Mouse (Mus musculus): ENCODE data around the gene Ptprm. TPM values are rescaled to one million over a fixed set of nuclear protein-coding genes. Genes with fewer than 3 reads are reported as not detected.

Ptprm gene
- polyA plus RNA-seq, 1 experiment from 2014 or later = 19.9 TPM

GRCm38 (mm10) chr17:67188514-67188913 lies 165.7 kb downstream of the Ptprm start:
- Histone ChIP-seq H3K36me3 (ENCODE audit: control insufficient read depth, insufficient read depth, low read length) (no peaks in the 10 kb centered on the region), H3K4me3 (ENCODE audit: low read length) (no peak overlapping the region), H3K4me2 (ENCODE audit: low read length) (no peak overlapping the region), H3K27ac (ENCODE audit: low read depth, low read length) (no peak overlapping the region), H3K9me3 (ENCODE audit: control insufficient read depth, low read length) (no peaks in the 10 kb centered on the region), H3K4me1 (ENCODE audit: control insufficient read depth, insufficient read depth, low read depth, low read length) (no peaks in the 10 kb centered on the region), H3K9ac (ENCODE audit: low read depth, low read length) (no peak overlapping the region), H3K27me3 (replicated peaks; ENCODE audit: control insufficient read depth, insufficient read depth, low read length) (no peaks in the 10 kb centered on the region)
- WGBS = 92% methylated on average over 2 of the region's 2 CpGs
- no peak for ATAC-seq

GRCm38 (mm10) chr17:67186879-67187278 lies 167.4 kb downstream of the Ptprm start:
- Histone ChIP-seq H3K4me2 (ENCODE audit: low read length) (no peak overlapping the region), H3K9me3 (ENCODE audit: control insufficient read depth, low read length) (no peaks in the 10 kb centered on the region), H3K27me3 (replicated peaks; ENCODE audit: control insufficient read depth, insufficient read depth, low read length) (no peaks in the 10 kb centered on the region), H3K27ac (ENCODE audit: low read depth, low read length) (no peak overlapping the region), H3K36me3 (ENCODE audit: control insufficient read depth, insufficient read depth, low read length) (no peaks in the 10 kb centered on the region), H3K4me3 (ENCODE audit: low read length) (no peak overlapping the region), H3K9ac (ENCODE audit: low read depth, low read length) (no peak overlapping the region), H3K4me1 (ENCODE audit: control insufficient read depth, insufficient read depth, low read depth, low read length) (no peaks in the 10 kb centered on the region)
- 68% methylated on average over 6 of the region's 6 CpGs for WGBS
- ATAC-seq = no peak

GRCm38 (mm10) chr17:67185942-67186341 lies 168.3 kb downstream of the Ptprm start:
- WGBS = 95% methylated on average over 6 of the region's 6 CpGs
- Histone ChIP-seq H3K9ac (ENCODE audit: low read depth, low read length) (no peak overlapping the region), H3K27me3 (replicated peaks; ENCODE audit: control insufficient read depth, insufficient read depth, low read length) (no peaks in the 10 kb centered on the region), H3K4me1 (ENCODE audit: control insufficient read depth, insufficient read depth, low read depth, low read length) (no peaks in the 10 kb centered on the region), H3K27ac (ENCODE audit: low read depth, low read length) (no peak overlapping the region), H3K4me2 (ENCODE audit: low read length) (no peak overlapping the region), H3K4me3 (ENCODE audit: low read length) (no peak overlapping the region), H3K36me3 (ENCODE audit: control insufficient read depth, insufficient read depth, low read length) (no peaks in the 10 kb centered on the region), H3K9me3 (ENCODE audit: control insufficient read depth, low read length) (no peaks in the 10 kb centered on the region)
- no peak for ATAC-seq

- Histone ChIP-seq H3K9me3 (ENCODE audit: control insufficient read depth, low read length) (no peaks in the 10 kb centered on the region), H3K4me1 (ENCODE audit: control insufficient read depth, insufficient read depth, low read depth, low read length) (no peaks in the 10 kb centered on the region), H3K27me3 (replicated peaks; ENCODE audit: control insufficient read depth, insufficient read depth, low read length) (no peaks in the 10 kb centered on the region), H3K27ac (ENCODE audit: low read depth, low read length) (no peak overlapping the region), H3K4me2 (ENCODE audit: low read length) (no peak overlapping the region), H3K4me3 (ENCODE audit: low read length) (no peak overlapping the region), H3K36me3 (ENCODE audit: control insufficient read depth, insufficient read depth, low read length) (no peaks in the 10 kb centered on the region), H3K9ac (ENCODE audit: low read depth, low read length) (no peak overlapping the region)
- ATAC-seq = no peak
- WGBS = 88% methylated on average over 1 of the region's 1 CpGs
Measured at GRCm38 (mm10) chr17:67179446-67179845, 174.8 kb downstream of the Ptprm start.

GRCm38 (mm10) chr17:67178686-67179265 lies 175.5 kb downstream of the Ptprm start:
- no peaks in the 10 kb centered on the region for H3K36me3 ChIP-seq (ENCODE audit: control insufficient read depth, insufficient read depth, low read length)
- H3K9me3 ChIP-seq (ENCODE audit: control insufficient read depth, low read length) = no peaks in the 10 kb centered on the region
- no peak overlapping the region for H3K27ac ChIP-seq (ENCODE audit: low read depth, low read length)
- H3K9ac ChIP-seq (ENCODE audit: low read depth, low read length) = no peak overlapping the region
- H3K4me3 ChIP-seq (ENCODE audit: low read length) = no peak overlapping the region
- H3K4me2 ChIP-seq (ENCODE audit: low read length) = no peak overlapping the region
- ATAC-seq = no peak
- 79% methylated on average over 5 of the region's 5 CpGs for WGBS
- H3K4me1 ChIP-seq (ENCODE audit: control insufficient read depth, insufficient read depth, low read depth, low read length) = no peaks in the 10 kb centered on the region
- H3K27me3 ChIP-seq (replicated peaks; ENCODE audit: control insufficient read depth, insufficient read depth, low read length) = no peaks in the 10 kb centered on the region

GRCm38 (mm10) chr17:67175836-67176235 lies 178.4 kb downstream of the Ptprm start:
- 52% methylated on average over 2 of the region's 2 CpGs for WGBS
- Histone ChIP-seq H3K4me2 (ENCODE audit: low read length) (no peak overlapping the region), H3K9ac (ENCODE audit: low read depth, low read length) (no peak overlapping the region), H3K4me3 (ENCODE audit: low read length) (no peak overlapping the region), H3K4me1 (ENCODE audit: control insufficient read depth, insufficient read depth, low read depth, low read length) (no peaks in the 10 kb centered on the region), H3K9me3 (ENCODE audit: control insufficient read depth, low read length) (no peaks in the 10 kb centered on the region), H3K27me3 (replicated peaks; ENCODE audit: control insufficient read depth, insufficient read depth, low read length) (no peaks in the 10 kb centered on the region), H3K27ac (ENCODE audit: low read depth, low read length) (no peak overlapping the region), H3K36me3 (ENCODE audit: control insufficient read depth, insufficient read depth, low read length) (no peaks in the 10 kb centered on the region)
- ATAC-seq = peak; percentile 24; the same call in 1 of the 2 replicates

GRCm38 (mm10) chr17:67171353-67171752 lies 182.9 kb downstream of the Ptprm start:
- Histone ChIP-seq H3K27me3 (replicated peaks; ENCODE audit: control insufficient read depth, insufficient read depth, low read length) (no peaks in the 10 kb centered on the region), H3K4me2 (ENCODE audit: low read length) (no peak overlapping the region), H3K27ac (ENCODE audit: low read depth, low read length) (no peak overlapping the region), H3K4me1 (ENCODE audit: control insufficient read depth, insufficient read depth, low read depth, low read length) (no peaks in the 10 kb centered on the region), H3K36me3 (ENCODE audit: control insufficient read depth, insufficient read depth, low read length) (no peaks in the 10 kb centered on the region), H3K9ac (ENCODE audit: low read depth, low read length) (no peak overlapping the region), H3K9me3 (ENCODE audit: control insufficient read depth, low read length) (no peaks in the 10 kb centered on the region), H3K4me3 (ENCODE audit: low read length) (no peak overlapping the region)
- no peak for ATAC-seq
- 86% methylated on average over 2 of the region's 2 CpGs for WGBS

- Histone ChIP-seq H3K36me3 (ENCODE audit: control insufficient read depth, insufficient read depth, low read length) (no peaks in the 10 kb centered on the region), H3K4me1 (ENCODE audit: control insufficient read depth, insufficient read depth, low read depth, low read length) (no peaks in the 10 kb centered on the region), H3K27ac (ENCODE audit: low read depth, low read length) (no peak overlapping the region), H3K4me3 (ENCODE audit: low read length) (no peak overlapping the region), H3K27me3 (replicated peaks; ENCODE audit: control insufficient read depth, insufficient read depth, low read length) (no peaks in the 10 kb centered on the region), H3K9me3 (ENCODE audit: control insufficient read depth, low read length) (no peaks in the 10 kb centered on the region), H3K4me2 (ENCODE audit: low read length) (no peak overlapping the region), H3K9ac (ENCODE audit: low read depth, low read length) (no peak overlapping the region)
- no peak for ATAC-seq
- WGBS = 65% methylated on average over 7 of the region's 7 CpGs
Measured at GRCm38 (mm10) chr17:67170696-67171095, 183.6 kb downstream of the Ptprm start.

GRCm38 (mm10) chr17:67165876-67166275 lies 188.4 kb downstream of the Ptprm start:
- no peaks in the 10 kb centered on the region for H3K27me3 ChIP-seq (replicated peaks; ENCODE audit: control insufficient read depth, insufficient read depth, low read length)
- H3K36me3 ChIP-seq (ENCODE audit: control insufficient read depth, insufficient read depth, low read length) = no peaks in the 10 kb centered on the region
- H3K4me1 ChIP-seq (ENCODE audit: control insufficient read depth, insufficient read depth, low read depth, low read length) = no peaks in the 10 kb centered on the region
- no peak for ATAC-seq
- no peak overlapping the region for H3K4me2 ChIP-seq (ENCODE audit: low read length)
- H3K4me3 ChIP-seq (ENCODE audit: low read length) = no peak overlapping the region
- H3K27ac ChIP-seq (ENCODE audit: low read depth, low read length) = no peak overlapping the region
- H3K9me3 ChIP-seq (ENCODE audit: control insufficient read depth, low read length) = no peaks in the 10 kb centered on the region
- no peak overlapping the region for H3K9ac ChIP-seq (ENCODE audit: low read depth, low read length)
- 82% methylated on average over 2 of the region's 2 CpGs for WGBS

- H3K27me3 ChIP-seq (replicated peaks; ENCODE audit: control insufficient read depth, insufficient read depth, low read length) = no peaks in the 10 kb centered on the region
- H3K9ac ChIP-seq (ENCODE audit: low read depth, low read length) = no peak overlapping the region
- no peaks in the 10 kb centered on the region for H3K36me3 ChIP-seq (ENCODE audit: control insufficient read depth, insufficient read depth, low read length)
- H3K4me1 ChIP-seq (ENCODE audit: control insufficient read depth, insufficient read depth, low read depth, low read length) = peaks cover 3% of the 10 kb centered on the region
- H3K4me3 ChIP-seq (ENCODE audit: low read length) = no peak overlapping the region
- no peak overlapping the region for H3K4me2 ChIP-seq (ENCODE audit: low read length)
- no peak overlapping the region for H3K27ac ChIP-seq (ENCODE audit: low read depth, low read length)
- no peak for ATAC-seq
- no peaks in the 10 kb centered on the region for H3K9me3 ChIP-seq (ENCODE audit: control insufficient read depth, low read length)
- WGBS = 87% methylated on average over 8 of the region's 8 CpGs
Measured at GRCm38 (mm10) chr17:67159611-67160010, 194.6 kb downstream of the Ptprm start.

Data from hindbrain, embryonic 16.5 days (tissue).